Mouse (Mus musculus) mesoderm, embryonic 11.5 days (tissue): Measurements from ENCODE around the gene Rec114.
A peak's percentile ranks its signal among the peaks of the same experiment; 100 is the strongest.

ENCODE experiments used
- DNase-seq: peaks from one replicate; pipeline ENCODE4 v3.0.0-alpha.2; 2012; ENCODE audit warnings: low read depth, low spot score

Rec114 gene

GRCm38 (mm10) chr9:58716886-58717285 lies 26.9 kb downstream of the Rec114 start:
- DNase-seq = no peak

GRCm38 (mm10) chr9:58710642-58711041 lies 33.1 kb downstream of the Rec114 start:
- DNase-seq = no peak

GRCm38 (mm10) chr9:58709939-58710338 lies 33.8 kb downstream of the Rec114 start:
- DNase-seq = peak; percentile 76

- DNase-seq = no peak
Measured at GRCm38 (mm10) chr9:58707796-58708195, 36.0 kb downstream of the Rec114 start.

GRCm38 (mm10) chr9:58706024-58706423 lies 37.7 kb downstream of the Rec114 start:
- no peak for DNase-seq

- DNase-seq = no peak
Measured at GRCm38 (mm10) chr9:58703766-58704165, 40.0 kb downstream of the Rec114 start.

GRCm38 (mm10) chr9:58701751-58702150 lies 42.0 kb downstream of the Rec114 start:
- no peak for DNase-seq

GRCm38 (mm10) chr9:58698486-58698885 lies 45.3 kb downstream of the Rec114 start:
- DNase-seq = no peak

GRCm38 (mm10) chr9:58691471-58691870 lies 52.3 kb downstream of the Rec114 start:
- peak; percentile 32 for DNase-seq

GRCm38 (mm10) chr9:58690701-58691100 lies 53.1 kb downstream of the Rec114 start:
- DNase-seq = no peak

- DNase-seq = no peak
Measured at GRCm38 (mm10) chr9:58688076-58688475, 55.7 kb downstream of the Rec114 start.

- DNase-seq = no peak
Measured at GRCm38 (mm10) chr9:58685290-58685689, 58.5 kb downstream of the Rec114 start.

GRCm38 (mm10) chr9:58683372-58683771 lies 60.4 kb downstream of the Rec114 start:
- DNase-seq = no peak

GRCm38 (mm10) chr9:58682106-58682505 lies 61.7 kb downstream of the Rec114 start:
- no peak for DNase-seq

- no peak for DNase-seq
Measured at GRCm38 (mm10) chr9:58681411-58681810, 62.4 kb downstream of the Rec114 start.

- DNase-seq = no peak
Measured at GRCm38 (mm10) chr9:58675371-58675770, 68.4 kb downstream of the Rec114 start.

GRCm38 (mm10) chr9:58674736-58675135 lies 69.0 kb downstream of the Rec114 start:
- DNase-seq = no peak

- no peak for DNase-seq
Measured at GRCm38 (mm10) chr9:58672474-58672873, 71.3 kb downstream of the Rec114 start.

- no peak for DNase-seq
Measured at GRCm38 (mm10) chr9:58669819-58670218, 73.9 kb downstream of the Rec114 start.

- DNase-seq = no peak
Measured at GRCm38 (mm10) chr9:58669071-58669470, 74.7 kb downstream of the Rec114 start.

GRCm38 (mm10) chr9:58668171-58668570 lies 75.6 kb downstream of the Rec114 start:
- no peak for DNase-seq

GRCm38 (mm10) chr9:58667244-58667643 lies 76.5 kb downstream of the Rec114 start:
- DNase-seq = peak; percentile 27

GRCm38 (mm10) chr9:58666191-58666590 lies 77.6 kb downstream of the Rec114 start:
- no peak for DNase-seq

- DNase-seq = no peak
Measured at GRCm38 (mm10) chr9:58665492-58665891, 78.3 kb downstream of the Rec114 start.
